Mouse (Mus musculus): ENCODE measurements around the gene Tec.

DNA sequence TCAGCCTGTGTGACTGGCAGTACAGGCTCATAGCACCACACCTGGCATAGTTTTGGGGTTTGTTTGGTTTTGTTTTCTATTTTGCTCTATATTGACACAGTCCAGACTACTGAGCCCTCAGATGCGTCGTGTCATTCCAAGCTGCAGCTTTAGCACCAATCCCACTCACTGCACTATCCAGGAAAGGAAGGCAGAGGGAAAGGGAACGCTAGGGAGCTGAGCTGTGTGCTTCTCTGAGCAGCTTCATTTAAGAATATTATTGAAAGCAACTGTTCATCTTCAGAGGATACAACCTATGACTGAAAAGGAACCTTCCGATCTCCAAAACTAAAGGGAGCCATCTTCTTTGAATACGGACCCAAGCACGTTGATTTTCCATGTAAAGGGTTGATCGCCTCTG is 36.1 kb downstream of the Tec start:
- TF ChIP-seq GATA1 (IDR thresholded peaks at IDR 0.05; ENCODE audit: low read length) (no peak), TAL1 (IDR thresholded peaks at IDR 0.05; ENCODE audit: low read length) (no peak)

All from erythroblast, embryonic 14.5 days (primary cell).